ENCODE assay signal across 9 mouse cellular contexts in genomic region chr4:48051674-48052121, GRCm38 (mm10). TPM values are rescaled to one million over a fixed set of nuclear protein-coding genes. Genes with fewer than 3 reads are reported as not detected.
DNase-seq lines count a peak whose midpoint lies in the region; ATAC-seq lines count a peak whose summit lies in the region.
"Had no signal": no experiment of that assay in that cellular context is flagged by ENCODE, and none has a peak within 500 bp of the region (broad histone marks: within the 10 kb centered on the region; RNA-seq: fewer than 3 reads in every experiment).

No protein-coding gene starts in this region.

- WGBS in kidney, embryonic 16.5 days, result under 1% methylated on average over 37 of the region's 37 CpGs
- WGBS in hindbrain, embryonic 10.5 days, result 2% methylated on average over 37 of the region's 37 CpGs

- ATAC-seq in kidney, embryonic 16.5 days (ENCODE audit: low FRiP score, low TSS enrichment), result peak; percentile 44
- ATAC-seq: Patski had no signal

- peak overlapping the region; percentile 51 for H3K9ac ChIP-seq in kidney, embryonic 16.5 days (replicated peaks; ENCODE audit: low read length)

- H3K4me3 ChIP-seq in kidney, embryonic 16.5 days (ENCODE audit: low read length), result peak overlapping the region; percentile 48
- H3K4me3 ChIP-seq in hindbrain, embryonic 10.5 days, result peak overlapping the region; percentile 53

- no peaks in the 10 kb centered on the region for H3K9me3 ChIP-seq in kidney, embryonic 16.5 days (ENCODE audit: low read length)
- no peaks in the 10 kb centered on the region for H3K9me3 ChIP-seq in hindbrain, embryonic 10.5 days

- H3K4me2 ChIP-seq in kidney, embryonic 16.5 days (replicated peaks; ENCODE audit: low read depth, low read length), result peak overlapping the region; percentile 75

- H3K27me3 ChIP-seq in kidney, embryonic 16.5 days (ENCODE audit: insufficient read depth, low read length), result peaks cover 91% of the 10 kb centered on the region
- H3K27me3 ChIP-seq in hindbrain, embryonic 10.5 days (ENCODE audit: insufficient read depth, poor library complexity, severe bottlenecking), result peaks cover 81% of the 10 kb centered on the region

- DNase-seq in kidney, postnatal 14 days, result no peak
- peak; percentile 55 for DNase-seq in embryo, embryonic 11 days
- DNase-seq in hindbrain, embryonic 10.5 days (ENCODE audit: low spot score), result peak; percentile 48
- DNase-seq in lung, postnatal 14 days, result peak; percentile 13
- DNase-seq in yolk sac, embryonic 10.5 days (ENCODE audit: low spot score), result no peak
- DNase-seq in urinary bladder, adult 2 months (ENCODE audit: low spot score), result no peak
- no peak for DNase-seq in thymus, postnatal 10 days (ENCODE audit: low spot score in 2 of 2)

- H3K27ac ChIP-seq in kidney, embryonic 16.5 days (ENCODE audit: low read length), result no peak overlapping the region
- H3K27ac ChIP-seq in hindbrain, embryonic 10.5 days, result peak overlapping the region; percentile 5; the same call in 1 of the 2 replicates

- H3K4me1 ChIP-seq in kidney, embryonic 16.5 days (ENCODE audit: insufficient read depth, low read length), result peaks cover 32% of the 10 kb centered on the region
- H3K4me1 ChIP-seq in hindbrain, embryonic 10.5 days (replicated peaks), result peaks cover 44% of the 10 kb centered on the region

- H3K36me3 ChIP-seq in kidney, embryonic 16.5 days (ENCODE audit: insufficient read depth, low read length), result no peaks in the 10 kb centered on the region
- no peaks in the 10 kb centered on the region for H3K36me3 ChIP-seq in hindbrain, embryonic 10.5 days

RNA-seq across cellular contexts. Expression of gene Nr4a3, which starts 6.7 kb away (rescaled TPM):
- polyA plus RNA-seq in kidney, embryonic 16.5 days (2015; fragmentation: Nextera tagmentation; extraction: Ambion mirVana), result 0.10 TPM in 1 of 2 replicates, not detected in the other
- polyA plus RNA-seq in hindbrain, embryonic 10.5 days (2016; fragmentation: Nextera tagmentation; extraction: Ambion mirVana), result 0.44 and 1.2 TPM in 2 replicates
- polyA plus RNA-seq in urinary bladder, adult 2 months (2012; rRNA removed), result 1.9 and 2.6 TPM in 2 replicates

Comparison
In these comparisons a context has a peak if more than half of its experiments do, and no peak if none do; other contexts are left out.
1. DNase-seq: peak in embryo, embryonic 11 days (single experiment), hindbrain, embryonic 10.5 days (single experiment) and lung, postnatal 14 days (single experiment); none in kidney, postnatal 14 days (single experiment), yolk sac, embryonic 10.5 days (single experiment), urinary bladder, adult 2 months (single experiment) and thymus, postnatal 10 days (0 of 2).